Mouse (Mus musculus): ENCODE results near the gene Narfl. TPM values are rescaled to one million over a fixed set of nuclear protein-coding genes. Genes with fewer than 3 reads are reported as not detected.

Gene Narfl
- 17.6 and 18.6 TPM in 2 replicates for polyA plus RNA-seq (2015; fragmentation: Nextera tagmentation; extraction: Ambion mirVana)

GRCm38 (mm10) chr17:25773549-25774120 lies at the start of gene Narfl:
TSS of gene Narfl (plus strand) at chr17:25773776.

GRCm38 (mm10) chr17:25727265-25728008 lies 46.1 kb upstream of the Narfl start, which contains the start of the genes Chtf18 and Rpusd1:
TSS of gene Chtf18 (minus strand) at chr17:25727419.
TSS of gene Rpusd1 (plus strand) at chr17:25727670.

DNA sequence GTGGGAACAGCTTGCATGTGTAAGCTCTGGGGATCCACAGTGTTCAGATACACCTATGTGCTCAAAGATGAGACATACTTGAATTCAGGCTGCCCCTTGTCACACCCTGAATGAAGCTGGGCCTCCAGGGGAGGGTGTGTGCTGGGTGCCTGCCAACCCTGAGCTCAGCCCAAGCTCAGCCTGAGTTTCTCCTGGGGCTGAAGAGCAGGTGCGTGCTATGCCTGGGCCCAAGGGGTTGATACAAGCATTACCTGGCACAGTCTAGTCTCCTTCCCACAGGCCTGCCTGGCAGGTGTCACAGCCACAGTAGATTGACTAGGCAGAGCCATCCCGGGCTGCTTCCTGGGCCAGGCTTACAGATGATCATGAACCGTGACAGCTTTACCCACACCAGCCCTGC lies 37.8 kb upstream of the Narfl start, which contains the start of gene Mslnl:
Mslnl (plus strand) TSS at position 298 of the 400 bp plus-strand sequence.

DNA sequence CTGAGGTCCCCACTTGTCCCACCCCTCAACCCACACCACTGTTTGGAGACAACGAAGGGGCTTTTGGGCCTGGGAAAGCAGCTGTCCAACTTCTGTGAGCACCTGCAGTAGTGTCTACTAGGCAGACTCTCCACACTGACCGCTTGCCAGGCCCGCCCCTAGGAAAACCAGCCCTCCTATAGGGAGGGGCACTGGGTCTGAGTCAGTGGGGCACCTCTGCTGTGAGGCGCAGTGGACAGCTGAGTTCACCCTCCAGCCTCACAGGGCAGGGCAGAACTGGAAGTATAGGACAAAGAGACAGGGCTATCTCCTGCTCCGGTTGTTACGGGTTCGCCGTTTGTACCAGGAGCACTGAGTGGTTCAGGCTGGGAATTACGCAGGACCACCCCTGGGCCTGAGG lies 19.3 kb upstream of the Narfl start, which contains the start of gene Msln:
Msln (minus strand) TSS at position 138 of the 400 bp plus-strand sequence.

DNA sequence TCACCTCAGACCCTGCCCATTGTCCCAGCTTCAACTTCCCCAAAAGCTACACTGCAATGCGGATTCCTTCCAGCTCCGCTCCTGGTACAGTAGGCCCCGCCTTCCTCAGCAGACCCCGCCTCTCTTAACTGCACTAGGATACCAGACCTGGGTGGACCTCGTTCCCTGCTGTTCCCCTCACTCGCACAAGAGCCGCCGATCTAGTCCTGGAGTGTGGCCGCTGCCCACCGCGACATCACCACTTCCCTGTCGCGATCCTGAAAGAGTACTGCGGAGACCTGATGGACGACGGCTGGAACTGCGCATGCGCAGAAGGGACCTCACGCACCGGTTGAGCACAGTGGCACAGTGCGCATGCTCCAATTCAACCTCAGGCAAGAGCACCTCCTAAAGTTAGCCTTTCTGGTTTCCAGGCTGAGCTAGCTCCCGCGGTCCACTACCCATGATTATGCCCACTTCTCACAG lies 11.7 kb downstream of the Narfl start, which contains the start of gene Haghl:
Haghl (minus strand) TSS at position 393 of the 465 bp plus-strand sequence.

GRCm38 (mm10) chr17:25786280-25786679 lies 12.7 kb downstream of the Narfl start, which contains the start of gene Ccdc78:
TSS of gene Ccdc78 (plus strand) at chr17:25786580.

GRCm38 (mm10) chr17:25792615-25793014 lies 19.0 kb downstream of the Narfl start, which contains the start of gene Fam173a:
TSS of gene Fam173a (minus strand) at chr17:25792901.

GRCm38 (mm10) chr17:25795609-25796092 lies 22.1 kb downstream of the Narfl start, which contains the start of gene AC134908.4:
TSS of gene AC134908.4 (minus strand) at chr17:25795659.

DNA sequence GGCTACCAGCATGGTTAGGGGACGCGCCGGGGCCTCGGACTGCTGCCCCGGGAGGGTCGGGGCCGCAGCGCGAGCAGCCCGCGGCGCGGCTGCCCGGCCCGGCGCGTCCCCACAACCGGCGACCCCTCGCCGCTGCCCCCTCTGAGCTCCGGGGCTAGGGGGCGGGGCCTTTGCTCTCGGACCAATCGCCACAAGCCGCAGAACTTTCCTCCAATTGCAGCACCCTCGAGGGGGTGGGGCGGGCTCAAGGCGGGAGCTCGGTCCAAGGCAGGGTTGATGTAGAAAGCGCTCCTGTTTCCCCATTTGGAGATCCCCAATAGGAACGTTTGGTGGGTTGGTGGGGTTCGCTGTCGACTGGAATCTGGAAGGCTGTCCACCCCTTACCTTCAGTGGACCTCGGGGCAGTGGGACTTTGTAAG lies 23.4 kb downstream of the Narfl start, which contains the start of gene Metrn:
Metrn (minus strand) TSS at position 186 of the 419 bp plus-strand sequence.

DNA sequence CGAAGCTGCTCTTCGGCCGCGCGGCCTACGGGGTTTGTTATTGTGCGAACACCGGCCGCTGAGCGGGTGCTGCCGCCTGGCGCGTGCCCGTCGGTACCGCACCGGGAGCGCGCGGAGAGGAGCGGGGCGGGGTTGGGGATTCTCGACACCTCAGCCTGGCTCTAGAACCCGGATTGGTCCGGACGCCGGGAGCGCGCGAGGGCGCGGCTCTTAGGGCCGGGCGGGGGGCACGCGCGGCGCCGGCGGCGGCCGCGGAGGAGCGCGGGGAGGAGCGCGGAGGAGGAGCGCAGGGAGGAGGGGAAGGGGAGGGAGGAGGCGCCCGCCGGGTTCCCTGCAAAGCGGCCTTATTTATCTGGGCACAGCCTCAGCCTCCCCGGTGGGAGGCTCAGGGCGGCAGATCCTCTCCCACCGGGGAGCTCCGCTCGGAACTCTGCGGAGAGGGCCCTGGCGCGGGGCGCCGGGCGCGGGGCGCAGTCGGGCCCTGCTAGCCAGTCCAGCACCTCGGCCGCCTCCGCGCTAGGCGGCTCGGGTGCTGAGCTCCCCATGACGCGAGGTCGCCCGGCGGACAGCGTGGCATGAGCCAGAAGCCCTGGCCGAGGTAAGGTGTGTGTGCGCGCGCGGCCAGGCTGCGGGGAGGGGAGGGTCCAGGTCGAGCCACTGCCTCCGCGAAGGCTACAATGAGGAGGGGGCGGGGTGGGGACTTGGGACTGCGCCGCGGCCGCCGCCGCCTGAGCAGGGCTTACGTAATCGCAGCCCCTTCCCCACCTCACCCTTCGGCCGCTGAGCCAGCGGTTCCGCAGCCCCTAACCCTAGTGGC lies 35.4 kb downstream of the Narfl start, which contains the start of gene Fbxl16:
Fbxl16 (plus strand) TSS at position 297 of the 817 bp plus-strand sequence.

DNA sequence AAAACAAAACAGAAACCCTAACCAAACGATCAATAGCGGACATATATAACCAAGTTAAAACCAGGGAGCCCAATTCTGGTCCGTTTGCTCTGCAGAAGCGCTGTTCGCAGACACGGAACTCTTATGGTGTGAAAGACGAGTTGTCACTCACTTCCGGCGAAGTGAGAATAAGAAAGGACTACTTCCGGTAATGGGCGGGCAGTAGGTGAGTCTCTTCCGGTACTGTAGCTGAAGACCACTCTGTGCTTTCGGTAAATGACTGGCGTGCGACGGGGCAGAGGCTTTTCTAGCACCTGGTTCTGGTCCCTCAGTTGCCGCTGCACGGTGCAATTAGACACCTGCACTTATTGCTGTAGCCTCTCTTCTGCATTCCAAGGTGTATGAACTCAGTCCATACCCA lies 49.9 kb downstream of the Narfl start, which contains the start of gene Wdr24:
Wdr24 (plus strand) TSS at position 176 of the 400 bp plus-strand sequence.

DNA sequence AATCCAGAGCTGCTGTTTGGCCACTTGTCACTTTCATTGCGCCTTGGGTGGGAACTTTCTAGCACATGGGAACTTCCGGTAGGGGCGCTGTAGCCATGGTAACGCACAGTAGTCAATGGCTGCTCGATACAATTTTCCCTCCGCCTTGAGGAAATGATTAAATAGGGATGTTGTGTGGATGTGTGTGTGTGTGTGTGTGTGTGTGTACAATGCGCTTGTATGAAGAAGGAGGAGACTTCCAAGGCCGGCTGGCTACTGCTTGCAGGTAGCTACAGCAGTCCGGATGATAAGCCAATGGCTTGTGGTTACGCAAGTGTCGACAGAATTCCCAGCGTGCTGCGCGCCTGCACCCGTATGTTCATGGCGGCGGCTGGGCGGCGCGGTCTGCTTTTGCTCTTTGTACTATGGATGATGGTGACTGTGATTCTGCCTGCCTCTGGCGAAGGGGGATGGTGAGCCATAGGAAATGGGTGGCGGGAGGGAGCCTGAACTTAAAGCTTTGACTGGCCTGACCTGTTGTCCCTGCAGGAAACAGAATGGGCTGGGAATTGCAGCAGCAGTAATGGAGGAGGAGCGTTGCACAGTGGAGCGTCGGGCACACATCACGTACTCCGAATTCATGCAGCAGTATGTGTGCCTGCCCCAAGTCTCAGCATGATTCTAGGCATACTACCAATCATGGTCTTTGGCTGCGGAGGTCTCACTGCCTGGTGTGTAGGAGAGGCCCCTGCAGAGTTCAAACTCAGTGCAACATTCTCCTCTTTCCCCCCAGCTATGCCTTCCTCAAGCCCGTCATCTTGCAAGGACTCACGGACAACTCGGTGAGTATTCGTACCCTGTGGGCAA lies 55.4 kb downstream of the Narfl start, which contains the start of gene Jmjd8:
Jmjd8 (plus strand) TSS at position 156 of the 846 bp plus-strand sequence.

Other genes starting within 250 kb of the Narfl start
- gene Sox8, start 203.1 kb upstream of the Narfl start, polyA plus RNA-seq (2015; fragmentation: Nextera tagmentation; extraction: Ambion mirVana), result 0.17 and 0.22 TPM in 2 replicates
- gene Lmf1, start 194.7 kb upstream of the Narfl start, polyA plus RNA-seq (2015; fragmentation: Nextera tagmentation; extraction: Ambion mirVana), result 6.1 and 7.9 TPM in 2 replicates
- gene Gng13, start 56.6 kb upstream of the Narfl start, polyA plus RNA-seq (2015; fragmentation: Nextera tagmentation; extraction: Ambion mirVana), result 0.97 and 2.3 TPM in 2 replicates
- 23.3 and 29.4 TPM in 2 replicates for gene Chtf18, start 46.4 kb upstream of the Narfl start, polyA plus RNA-seq (2015; fragmentation: Nextera tagmentation; extraction: Ambion mirVana)
- 9.7 and 10.3 TPM in 2 replicates for gene Rpusd1, start 46.1 kb upstream of the Narfl start, polyA plus RNA-seq (2015; fragmentation: Nextera tagmentation; extraction: Ambion mirVana)
- not detected in 2 replicates for gene Mslnl, start 37.7 kb upstream of the Narfl start, polyA plus RNA-seq (2015; fragmentation: Nextera tagmentation; extraction: Ambion mirVana)
- gene Msln, start 19.4 kb upstream of the Narfl start, polyA plus RNA-seq (2015; fragmentation: Nextera tagmentation; extraction: Ambion mirVana), result 66.0 and 71.7 TPM in 2 replicates
- gene Haghl, start 11.9 kb downstream of the Narfl start, polyA plus RNA-seq (2015; fragmentation: Nextera tagmentation; extraction: Ambion mirVana), result 24.5 and 25.5 TPM in 2 replicates
- 0.10 and 0.19 TPM in 2 replicates for gene Ccdc78, start 12.8 kb downstream of the Narfl start, polyA plus RNA-seq (2015; fragmentation: Nextera tagmentation; extraction: Ambion mirVana)
- gene Fam173a, start 19.1 kb downstream of the Narfl start, polyA plus RNA-seq (2015; fragmentation: Nextera tagmentation; extraction: Ambion mirVana), result 64.4 and 68.0 TPM in 2 replicates
- gene AC134908.4, start 21.9 kb downstream of the Narfl start, polyA plus RNA-seq (2015; fragmentation: Nextera tagmentation; extraction: Ambion mirVana), result not detected in 2 replicates
- gene Metrn, start 23.4 kb downstream of the Narfl start, polyA plus RNA-seq (2015; fragmentation: Nextera tagmentation; extraction: Ambion mirVana), result 42.7 and 43.8 TPM in 2 replicates
- 0.38 and 0.73 TPM in 2 replicates for gene Fbxl16, start 35.3 kb downstream of the Narfl start, polyA plus RNA-seq (2015; fragmentation: Nextera tagmentation; extraction: Ambion mirVana)
- 9.9 and 11.4 TPM in 2 replicates for gene Wdr24, start 49.9 kb downstream of the Narfl start, polyA plus RNA-seq (2015; fragmentation: Nextera tagmentation; extraction: Ambion mirVana)
- 12.0 and 13.3 TPM in 2 replicates for gene Jmjd8, start 55.1 kb downstream of the Narfl start, polyA plus RNA-seq (2015; fragmentation: Nextera tagmentation; extraction: Ambion mirVana)
- 123 and 132 TPM in 2 replicates for gene Stub1, start 59.6 kb downstream of the Narfl start, polyA plus RNA-seq (2015; fragmentation: Nextera tagmentation; extraction: Ambion mirVana)
- gene Rhbdl1, start 63.5 kb downstream of the Narfl start, polyA plus RNA-seq (2015; fragmentation: Nextera tagmentation; extraction: Ambion mirVana), result 1.4 and 1.9 TPM in 2 replicates
- gene Gm20683, start 68.0 kb downstream of the Narfl start, polyA plus RNA-seq (2015; fragmentation: Nextera tagmentation; extraction: Ambion mirVana), result 1.0 and 1.1 TPM in 2 replicates
- gene Rhot2, start 71.1 kb downstream of the Narfl start, polyA plus RNA-seq (2015; fragmentation: Nextera tagmentation; extraction: Ambion mirVana), result 12.9 and 13.5 TPM in 2 replicates
- gene Wdr90, start 87.7 kb downstream of the Narfl start, polyA plus RNA-seq (2015; fragmentation: Nextera tagmentation; extraction: Ambion mirVana), result 10.9 and 12.9 TPM in 2 replicates
- 38.2 and 38.4 TPM in 2 replicates for gene Mcrip2, start 95.0 kb downstream of the Narfl start, polyA plus RNA-seq (2015; fragmentation: Nextera tagmentation; extraction: Ambion mirVana)
- 34.2 and 34.8 TPM in 2 replicates for gene Mettl26, start 101.3 kb downstream of the Narfl start, polyA plus RNA-seq (2015; fragmentation: Nextera tagmentation; extraction: Ambion mirVana)
- gene Wfikkn1, start 107.1 kb downstream of the Narfl start, polyA plus RNA-seq (2015; fragmentation: Nextera tagmentation; extraction: Ambion mirVana), result 0.30 and 0.38 TPM in 2 replicates
- 7.1 and 9.0 TPM in 2 replicates for gene Rab40c, start 146.0 kb downstream of the Narfl start, polyA plus RNA-seq (2015; fragmentation: Nextera tagmentation; extraction: Ambion mirVana)
- 119 and 130 TPM in 2 replicates for gene Pigq, start 171.2 kb downstream of the Narfl start, polyA plus RNA-seq (2015; fragmentation: Nextera tagmentation; extraction: Ambion mirVana)
- 7.8 and 8.1 TPM in 2 replicates for gene Nhlrc4, start 171.2 kb downstream of the Narfl start, polyA plus RNA-seq (2015; fragmentation: Nextera tagmentation; extraction: Ambion mirVana)
- 0.07 and 0.11 TPM in 2 replicates for gene A930017K11Rik, start 178.8 kb downstream of the Narfl start, polyA plus RNA-seq (2015; fragmentation: Nextera tagmentation; extraction: Ambion mirVana)
- 15.0 and 15.2 TPM in 2 replicates for gene Capn15, start 212.0 kb downstream of the Narfl start, polyA plus RNA-seq (2015; fragmentation: Nextera tagmentation; extraction: Ambion mirVana)

Measured in spleen, postnatal 0 days (tissue).